In genomic region chr1:111864063-111864778, GRCm38 (mm10) we compare ENCODE assay signal across 9 mouse cellular contexts. TPM values are rescaled to one million over a fixed set of nuclear protein-coding genes. Genes with fewer than 3 reads are reported as not detected.
DNase-seq lines count a peak whose midpoint lies in the region; ATAC-seq and TF ChIP-seq lines count a peak whose summit lies in the region.
"Had no signal": no experiment of that assay in that cellular context is flagged by ENCODE, and none has a peak within 500 bp of the region (broad histone marks: within the 10 kb centered on the region; RNA-seq: fewer than 3 reads in every experiment).

No protein-coding gene starts in this region.

- peaks cover 5% of the 10 kb centered on the region; the same call in 1 of the 2 replicates for H3K4me1 ChIP-seq in embryonic facial prominence, embryonic 12.5 days
- peaks cover 8% of the 10 kb centered on the region; the same call in 1 of the 2 replicates for H3K4me1 ChIP-seq in limb, embryonic 10.5 days
- H3K4me1 ChIP-seq in midbrain, embryonic 12.5 days, result 0 out of 2 replicates have a peak, but pooled peaks cover 2% of the 10 kb centered on the region
- H3K4me1 ChIP-seq in small intestine, adult 2 months (ENCODE audit: control insufficient read depth, insufficient read depth, insufficient read length, low read length), result peaks cover 6% of the 10 kb centered on the region; the same call in 1 of the 2 replicates

- peak; percentile 79 for ATAC-seq in embryonic facial prominence, embryonic 12.5 days (ENCODE audit: insufficient number of reproducible peaks, insufficient read depth, low FRiP score, low TSS enrichment)
- peak; percentile 88 for ATAC-seq in midbrain, embryonic 12.5 days (ENCODE audit: low FRiP score, low read depth)

- H3K4me2 ChIP-seq in embryonic facial prominence, embryonic 12.5 days (replicated peaks), result peak overlapping the region; percentile 64
- H3K4me2 ChIP-seq in midbrain, embryonic 12.5 days (replicated peaks), result peak overlapping the region; percentile 64

- WGBS in embryonic facial prominence, embryonic 12.5 days, result under 1% methylated on average over 41 of the region's 41 CpGs
- WGBS in limb, embryonic 10.5 days, result under 1% methylated on average over 41 of the region's 41 CpGs
- WGBS in midbrain, embryonic 12.5 days, result under 1% methylated on average over 41 of the region's 41 CpGs
- WGBS in small intestine, adult 2 months, result under 1% methylated on average over 41 of the region's 41 CpGs

- no peak for TF ChIP-seq POLR2A in small intestine, adult 2 months (IDR thresholded peaks at IDR 0.05; ENCODE audit: low read depth, low read length)

- H3K9ac ChIP-seq in embryonic facial prominence, embryonic 12.5 days, result peak overlapping the region; percentile 88
- H3K9ac ChIP-seq in midbrain, embryonic 12.5 days (replicated peaks), result peak overlapping the region; percentile 77

- H3K27ac ChIP-seq in embryonic facial prominence, embryonic 12.5 days, result peak overlapping the region; percentile 96
- H3K27ac ChIP-seq in limb, embryonic 10.5 days, result peak overlapping the region; percentile 96
- peak overlapping the region; percentile 86 for H3K27ac ChIP-seq in midbrain, embryonic 12.5 days (replicated peaks)
- H3K27ac ChIP-seq in small intestine, adult 2 months (ENCODE audit: insufficient read depth, low read depth, low read length), result peak overlapping the region; percentile 63

- H3K9me3 ChIP-seq in embryonic facial prominence, embryonic 12.5 days, result no peaks in the 10 kb centered on the region
- no peaks in the 10 kb centered on the region for H3K9me3 ChIP-seq in limb, embryonic 10.5 days (replicated peaks)
- H3K9me3 ChIP-seq in midbrain, embryonic 12.5 days, result no peaks in the 10 kb centered on the region

- TF ChIP-seq CTCF in small intestine, adult 2 months (IDR thresholded peaks at IDR 0.05; ENCODE audit: extremely low read depth, insufficient read length, insufficient replicate concordance, low read depth, low read length), result peak; percentile 66; the same call in 1 of the 2 replicates

- no peaks in the 10 kb centered on the region for H3K36me3 ChIP-seq in embryonic facial prominence, embryonic 12.5 days
- H3K36me3 ChIP-seq in limb, embryonic 10.5 days, result peaks cover 9% of the 10 kb centered on the region
- H3K36me3 ChIP-seq in midbrain, embryonic 12.5 days, result 0 out of 2 replicates have a peak, but pooled peaks cover 3% of the 10 kb centered on the region
- no peaks in the 10 kb centered on the region for H3K36me3 ChIP-seq in small intestine, adult 2 months (ENCODE audit: control insufficient read depth, insufficient read depth, low read length)

- peak; percentile 74 for DNase-seq in urinary bladder, postnatal 14 days (ENCODE audit: low spot score)
- DNase-seq in urinary bladder, adult 2 months (ENCODE audit: low spot score), result no peak
- peak; percentile 71 to 74 for DNase-seq in heart, adult 18-20 months
- peak; percentile 79 for DNase-seq in kidney, adult 18-20 months
- peak; percentile 85 for DNase-seq in limb, embryonic 10.5 days (ENCODE audit: low spot score)

- H3K4me3 ChIP-seq in embryonic facial prominence, embryonic 12.5 days, result peak overlapping the region; percentile 80
- peak overlapping the region; percentile 86 for H3K4me3 ChIP-seq in limb, embryonic 10.5 days
- H3K4me3 ChIP-seq in midbrain, embryonic 12.5 days, result peak overlapping the region; percentile 80
- peak overlapping the region; percentile 87 for H3K4me3 ChIP-seq in small intestine, adult 2 months (ENCODE audit: low read depth, low read length)

- H3K27me3 ChIP-seq in embryonic facial prominence, embryonic 12.5 days, result no peaks in the 10 kb centered on the region
- H3K27me3 ChIP-seq in limb, embryonic 10.5 days (ENCODE audit: low read depth, poor library complexity, severe bottlenecking), result no peaks in the 10 kb centered on the region
- H3K27me3 ChIP-seq in midbrain, embryonic 12.5 days, result no peaks in the 10 kb centered on the region
- no peaks in the 10 kb centered on the region for H3K27me3 ChIP-seq in small intestine, adult 2 months (ENCODE audit: control insufficient read depth, insufficient read depth, low read length)
- H3K27me3 ChIP-seq: CH12.LX had no signal

RNA-seq across cellular contexts. Expression of gene Dsel, which starts 0.5 kb away (rescaled TPM):
- 9.0 and 9.1 TPM in 2 replicates for polyA plus RNA-seq in urinary bladder, adult 2 months (2012; rRNA removed)
- polyA plus RNA-seq in embryonic facial prominence, embryonic 12.5 days (2016; fragmentation: Nextera tagmentation; extraction: Ambion mirVana), result 18.7 and 21.3 TPM in 2 replicates
- total RNA-seq in heart, adult 18-20 months (2021), result 1 to 10 TPM; 4.6 to 4.7 TPM
- polyA plus RNA-seq in limb, embryonic 10.5 days (2016; fragmentation: Nextera tagmentation; extraction: Ambion mirVana), result 10.5 and 12.3 TPM in 2 replicates
- 10.9 and 11.4 TPM in 2 replicates for polyA plus RNA-seq in midbrain, embryonic 12.5 days (2016; fragmentation: Nextera tagmentation; extraction: Ambion mirVana)
- polyA plus RNA-seq in small intestine, adult 2 months (2012; rRNA removed), result 1.3 and 2.4 TPM in 2 replicates
- total RNA-seq: CH12.LX had no signal
